Mouse (Mus musculus): ENCODE measurements at regions not wholly inside any gene's neighbourhood (a gene's known extent, or its start where the extent isn't known, plus 50 kb on each side); places are given as distances from the start of the nearest gene placed in this dataset.

DNA sequence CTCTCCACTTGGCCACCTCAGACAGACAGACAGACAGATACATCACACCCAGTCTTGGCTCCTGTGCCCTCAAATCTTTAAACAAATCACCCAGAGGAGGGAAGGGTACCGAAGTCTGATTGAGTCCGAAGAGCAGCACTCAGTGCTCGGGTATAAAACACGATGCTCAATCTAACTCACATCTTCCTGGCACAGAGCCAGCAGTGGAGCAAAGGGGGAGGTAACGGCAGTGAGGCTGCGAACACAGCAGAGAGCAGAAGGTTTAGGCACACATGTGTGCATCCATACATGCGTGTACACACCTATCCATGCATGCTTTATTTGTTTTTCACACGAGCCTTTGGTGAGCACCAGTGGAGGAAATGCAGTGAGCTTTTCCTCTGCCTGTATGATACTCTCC lies 78.9 kb upstream of the Rybp start:
- no peak for DNase-seq (ENCODE audit: low read depth, low spot score)
- Histone ChIP-seq H3K27me3 (ENCODE audit: control insufficient read depth, insufficient read depth, low read length, poor library complexity, severe bottlenecking) (no peaks in the 10 kb centered on the region), H3K36me3 (ENCODE audit: control insufficient read depth, insufficient read depth, low read length, poor library complexity, severe bottlenecking) (no peaks in the 10 kb centered on the region)

DNA sequence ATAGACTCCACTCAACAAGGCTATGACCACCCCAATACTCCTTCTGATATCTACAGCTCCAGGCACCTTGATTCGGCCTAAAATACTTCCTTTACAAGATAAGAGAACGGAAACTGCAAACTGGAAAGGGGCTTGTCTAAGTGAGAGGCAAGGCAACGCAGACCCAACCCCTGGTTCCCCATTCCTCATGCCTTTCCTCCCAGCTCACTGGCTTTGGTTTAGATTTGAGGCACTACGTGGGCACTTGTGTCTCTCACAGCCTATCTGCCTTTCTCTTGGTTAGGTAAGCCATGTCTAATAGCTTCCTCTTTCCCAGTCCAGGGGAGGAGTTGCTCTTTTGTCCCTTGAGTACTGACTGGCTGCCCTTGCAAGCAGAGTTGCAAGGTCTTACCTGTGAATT lies 78.5 kb upstream of the Rybp start:
- DNase-seq (ENCODE audit: low read depth, low spot score), result peak; percentile 31

DNA sequence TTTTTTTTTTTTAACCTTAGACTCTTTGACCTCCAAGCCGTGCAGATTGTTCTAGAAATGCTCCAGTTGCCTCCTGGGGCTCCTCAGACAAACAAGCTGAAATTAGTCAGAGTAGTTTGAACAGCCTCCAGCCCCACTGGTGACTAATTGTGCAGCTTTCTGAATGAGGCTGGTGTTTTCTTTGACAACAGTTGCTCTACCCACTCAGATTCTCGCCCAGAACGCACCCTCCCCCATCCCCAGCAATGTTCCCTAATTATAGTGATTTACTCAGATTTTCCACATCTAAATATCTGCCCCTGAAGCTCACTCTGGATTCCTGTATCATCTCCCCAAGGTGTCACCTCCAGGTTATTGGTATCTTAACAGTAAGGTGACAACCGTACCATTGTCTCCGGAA lies 76.4 kb upstream of the Rybp start:
- Histone ChIP-seq H3K36me3 (ENCODE audit: control insufficient read depth, insufficient read depth, low read length, poor library complexity, severe bottlenecking) (no peaks in the 10 kb centered on the region), H3K27me3 (ENCODE audit: control insufficient read depth, insufficient read depth, low read length, poor library complexity, severe bottlenecking) (no peaks in the 10 kb centered on the region)
- no peak for DNase-seq (ENCODE audit: low read depth, low spot score)

More for the DNA sequence above, 78.5 kb upstream of the Rybp start:
- H3K36me3 ChIP-seq (ENCODE audit: control insufficient read depth, insufficient read depth, low read length, poor library complexity, severe bottlenecking), result no peaks in the 10 kb centered on the region
- no peaks in the 10 kb centered on the region for H3K27me3 ChIP-seq (ENCODE audit: control insufficient read depth, insufficient read depth, low read length, poor library complexity, severe bottlenecking)

DNA sequence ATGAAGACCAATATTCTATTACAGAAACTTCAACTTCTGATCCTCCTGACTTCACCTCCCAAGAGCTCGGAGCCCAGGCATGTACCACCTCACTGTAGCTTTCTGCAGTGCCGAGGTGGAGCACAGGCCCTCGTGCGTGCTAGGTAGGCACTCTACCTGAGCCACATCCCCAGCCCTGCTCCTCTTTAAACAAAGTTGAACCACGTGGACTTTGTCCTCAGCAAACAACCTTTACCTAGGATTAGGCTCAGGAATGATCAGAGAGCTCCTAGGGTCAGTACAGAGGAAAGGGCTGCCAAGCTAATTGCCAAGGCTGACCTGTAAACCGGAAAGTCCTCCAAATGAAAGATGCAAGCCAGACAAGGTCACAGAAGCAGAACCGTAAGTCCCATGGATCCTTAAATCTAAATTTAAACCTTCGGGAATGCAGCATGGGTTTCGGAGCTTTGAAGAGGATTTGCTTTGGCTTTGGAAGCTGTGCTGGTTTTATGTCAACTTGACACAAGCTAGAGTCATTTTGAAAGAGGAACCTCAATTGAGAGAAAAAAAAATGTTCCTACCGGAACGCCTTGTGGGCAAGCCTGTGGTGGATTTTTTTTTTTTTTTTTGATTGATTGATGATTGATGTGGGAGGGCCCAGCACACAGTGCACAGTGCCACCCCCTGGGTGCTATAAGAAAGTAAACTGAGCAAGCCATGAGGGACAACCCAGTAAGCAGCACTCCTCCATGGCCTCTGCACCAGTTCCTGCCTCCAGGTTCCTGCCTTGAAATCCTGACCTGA lies 69.5 kb upstream of the Rybp start:
- no peaks in the 10 kb centered on the region for H3K36me3 ChIP-seq (ENCODE audit: control insufficient read depth, insufficient read depth, low read length, poor library complexity, severe bottlenecking)
- no peaks in the 10 kb centered on the region for H3K27me3 ChIP-seq (ENCODE audit: control insufficient read depth, insufficient read depth, low read length, poor library complexity, severe bottlenecking)
- DNase-seq (ENCODE audit: low read depth, low spot score), result peak; percentile 77

DNA sequence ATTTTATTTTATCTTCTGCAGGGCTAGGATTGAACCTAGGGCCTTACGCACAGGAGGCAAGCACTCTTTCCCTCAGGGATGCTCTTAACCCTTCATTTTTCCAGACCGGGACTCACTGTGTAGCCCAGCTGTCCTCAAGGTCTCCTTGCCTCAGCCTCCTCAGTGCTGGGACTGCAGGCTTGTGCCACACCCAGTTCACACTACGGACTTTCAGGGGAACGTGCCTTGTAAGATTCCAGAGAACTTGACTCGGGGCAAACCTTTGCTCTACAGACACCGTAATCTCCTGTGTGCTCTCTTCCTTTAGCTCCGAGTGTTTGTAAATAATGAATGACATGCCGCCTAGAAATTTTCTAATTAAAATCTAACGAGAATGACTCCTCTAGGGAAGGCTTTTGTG lies 68.6 kb upstream of the Rybp start:
- no peak for DNase-seq (ENCODE audit: low read depth, low spot score)
- Histone ChIP-seq H3K27me3 (ENCODE audit: control insufficient read depth, insufficient read depth, low read length, poor library complexity, severe bottlenecking) (no peaks in the 10 kb centered on the region), H3K36me3 (ENCODE audit: control insufficient read depth, insufficient read depth, low read length, poor library complexity, severe bottlenecking) (no peaks in the 10 kb centered on the region)

GRCm38 (mm10) chr6:100347481-100347880 lies 60.2 kb upstream of the Rybp start:
- H3K36me3 ChIP-seq (ENCODE audit: control insufficient read depth, insufficient read depth, low read length, poor library complexity, severe bottlenecking), result no peaks in the 10 kb centered on the region

GRCm38 (mm10) chr6:100345073-100345472 lies 57.8 kb upstream of the Rybp start:
- Histone ChIP-seq H3K27me3 (ENCODE audit: control insufficient read depth, insufficient read depth, low read length, poor library complexity, severe bottlenecking) (no peaks in the 10 kb centered on the region), H3K36me3 (ENCODE audit: control insufficient read depth, insufficient read depth, low read length, poor library complexity, severe bottlenecking) (no peaks in the 10 kb centered on the region)
- DNase-seq (ENCODE audit: low read depth, low spot score), result no peak

More at GRCm38 (mm10) chr6:100347481-100347880, 60.2 kb upstream of the Rybp start:
- no peaks in the 10 kb centered on the region for H3K27me3 ChIP-seq (ENCODE audit: control insufficient read depth, insufficient read depth, low read length, poor library complexity, severe bottlenecking)
- DNase-seq (ENCODE audit: low read depth, low spot score), result no peak

GRCm38 (mm10) chr6:100341305-100342290 lies 54.3 kb upstream of the Rybp start:
- DNase-seq (ENCODE audit: low read depth, low spot score), result peak; percentile 33
- no peaks in the 10 kb centered on the region for H3K27me3 ChIP-seq (ENCODE audit: control insufficient read depth, insufficient read depth, low read length, poor library complexity, severe bottlenecking)
- no peaks in the 10 kb centered on the region for H3K36me3 ChIP-seq (ENCODE audit: control insufficient read depth, insufficient read depth, low read length, poor library complexity, severe bottlenecking)

DNA sequence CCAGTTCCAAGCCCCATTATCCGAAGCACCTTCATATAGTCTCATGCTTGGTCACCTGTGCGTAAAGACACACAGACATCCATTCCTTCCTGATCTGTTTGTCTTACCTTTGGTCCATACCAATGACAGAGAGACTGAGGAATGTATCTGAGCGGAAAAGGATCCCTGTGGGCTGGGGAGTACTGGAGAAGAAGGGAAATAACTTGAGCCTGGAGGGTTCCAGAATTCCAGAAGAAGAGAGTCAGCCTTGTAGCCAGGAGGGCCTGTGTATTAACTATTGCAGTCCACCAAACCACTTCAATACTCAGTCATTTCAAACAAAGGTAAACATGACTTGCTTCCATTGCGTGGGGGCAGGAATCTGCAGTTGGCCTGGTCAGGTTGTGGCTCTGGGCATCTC lies 51.0 kb upstream of the Rybp start:
- no peak for DNase-seq (ENCODE audit: low read depth, low spot score)
- no peaks in the 10 kb centered on the region for H3K36me3 ChIP-seq (ENCODE audit: control insufficient read depth, insufficient read depth, low read length, poor library complexity, severe bottlenecking)
- no peaks in the 10 kb centered on the region for H3K27me3 ChIP-seq (ENCODE audit: control insufficient read depth, insufficient read depth, low read length, poor library complexity, severe bottlenecking)
